Mouse (Mus musculus) bone marrow, adult 2 months (tissue): ENCODE measurements around the gene Phf13. TPM values are rescaled to one million over a fixed set of nuclear protein-coding genes. Genes with fewer than 3 reads are reported as not detected.

ENCODE experiments used
- H3K27ac ChIP-seq: fragments of 200-500 bp; 2 replicates; pipeline ENCODE4 v1.5.1; 2012; ENCODE audit warnings: low read depth, mild to moderate bottlenecking, control low read depth, inconsistent platforms, low read length; ENCODE audit not compliant: control insufficient read depth, poor library complexity, insufficient read depth
- H3K4me1 ChIP-seq: fragments of 200-500 bp; 2 replicates; pipeline ENCODE4 v1.6.1; 2011; ENCODE audit warnings: low read length; ENCODE audit not compliant: control insufficient read depth, insufficient read depth
- H3K4me3 ChIP-seq: fragments of 200-500 bp; replicated peaks from 2 replicates; pipeline ENCODE3; 2011; ENCODE audit warnings: mild to moderate bottlenecking, low read depth, low read length, control low read depth; ENCODE audit not compliant: control insufficient read depth
- CTCF ChIP-seq: fragments of 200-500 bp; IDR thresholded peaks from 2 replicates; pipeline ENCODE4 v1.5.1; 2011; ENCODE audit warnings: low read length, control low read depth; ENCODE audit not compliant: control insufficient read depth, insufficient read depth
- POLR2A ChIP-seq: fragments of 200-500 bp; IDR thresholded peaks from 2 replicates; pipeline ENCODE4 v1.6.1; 2011; ENCODE audit warnings: low read depth, mild to moderate bottlenecking, control low read depth, low read length, borderline replicate concordance; ENCODE audit not compliant: control insufficient read depth
- WGBS: fragments of 180-500 bp; shearing (Covaris S2); methylation state at CpG from one replicate; pipeline ENCODE4 v1.1.7; 2018; 5-methylcytosine and 5-hydroxymethylcytosine counted together
- polyA plus RNA-seq: library from polyadenylated mRNA; stranded (reverse); fragments of >200 nt; gene quantifications from 2 replicates; pipeline ENCODE4 v1.2.4, GENCODE M21; 2011; ENCODE audit warnings: low replicate concordance; ENCODE audit not compliant: missing spikeins, insufficient read depth, insufficient read length

The Phf13 gene
- polyA plus RNA-seq, 1 experiment, result 2.8 TPM

- Histone ChIP-seq H3K4me3 (peak within 1 kb of the TSS; percentile 77), H3K4me1 (no peaks in the 10 kb centered on the region; the same call in 1 of the 2 replicates), H3K27ac (peak within 1 kb of the TSS; percentile 33; the same call in 1 of the 2 replicates)
- TF ChIP-seq CTCF, result no peak
- peak; percentile 34; the same call in 1 of the 2 replicates for TF ChIP-seq POLR2A
- 1% methylated on average over 54 of the region's 54 CpGs for WGBS
Measured at GRCm38 (mm10) chr4:151988342-151989109, 7.5 kb downstream of the Phf13 start, which contains the start of gene Thap3. Gene Thap3, minus strand, starts transcription at chr4:151988997.

DNA sequence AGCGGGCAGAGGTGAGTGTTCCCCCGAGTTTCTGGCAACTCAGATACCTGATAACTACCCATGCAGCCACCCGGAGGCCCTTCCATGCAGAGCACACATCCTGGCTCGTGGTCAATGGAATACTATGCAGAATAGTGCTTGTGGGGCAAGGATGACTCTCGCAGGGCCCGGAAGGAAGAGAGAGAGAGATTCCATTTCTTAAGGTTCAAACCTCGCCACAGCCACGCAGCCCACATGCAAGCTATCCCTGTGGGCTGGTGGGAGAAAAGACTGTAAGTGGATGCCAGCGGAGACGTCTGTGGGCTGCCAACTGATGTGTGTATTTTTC lies 8.1 kb downstream of the Phf13 start:
- Histone ChIP-seq H3K27ac (no peak overlapping the region), H3K4me3 (peak overlapping the region; percentile 77), H3K4me1 (no peaks in the 10 kb centered on the region; the same call in 1 of the 2 replicates)
- TF ChIP-seq POLR2A (no peak), CTCF (no peak)
- WGBS, result 18% methylated on average over 10 of the region's 10 CpGs

- no peak overlapping the region for H3K27ac ChIP-seq
- TF ChIP-seq POLR2A, result no peak
- no peak for TF ChIP-seq CTCF
- no peaks in the 10 kb centered on the region; the same call in 1 of the 2 replicates for H3K4me1 ChIP-seq
- 82% methylated on average over 8 of the region's 8 CpGs for WGBS
- H3K4me3 ChIP-seq, result no peak overlapping the region
Measured at GRCm38 (mm10) chr4:151986650-151987049, 9.4 kb downstream of the Phf13 start.

- H3K4me1 ChIP-seq, result no peaks in the 10 kb centered on the region; the same call in 1 of the 2 replicates
Measured at GRCm38 (mm10) chr4:151985886-151986285, 10.2 kb downstream of the Phf13 start.

GRCm38 (mm10) chr4:151983560-151983959 lies 12.5 kb downstream of the Phf13 start:
- WGBS, result 86% methylated on average over 9 of the region's 9 CpGs
- Histone ChIP-seq H3K4me1 (no peaks in the 10 kb centered on the region; the same call in 1 of the 2 replicates), H3K27ac (no peak overlapping the region), H3K4me3 (no peak overlapping the region)
- no peak for TF ChIP-seq CTCF
- no peak for TF ChIP-seq POLR2A

More at GRCm38 (mm10) chr4:151985886-151986285, 10.2 kb downstream of the Phf13 start:
- 54% methylated on average over 10 of the region's 10 CpGs for WGBS
- Histone ChIP-seq H3K27ac (no peak overlapping the region), H3K4me3 (no peak overlapping the region)
- no peak for TF ChIP-seq CTCF

DNA sequence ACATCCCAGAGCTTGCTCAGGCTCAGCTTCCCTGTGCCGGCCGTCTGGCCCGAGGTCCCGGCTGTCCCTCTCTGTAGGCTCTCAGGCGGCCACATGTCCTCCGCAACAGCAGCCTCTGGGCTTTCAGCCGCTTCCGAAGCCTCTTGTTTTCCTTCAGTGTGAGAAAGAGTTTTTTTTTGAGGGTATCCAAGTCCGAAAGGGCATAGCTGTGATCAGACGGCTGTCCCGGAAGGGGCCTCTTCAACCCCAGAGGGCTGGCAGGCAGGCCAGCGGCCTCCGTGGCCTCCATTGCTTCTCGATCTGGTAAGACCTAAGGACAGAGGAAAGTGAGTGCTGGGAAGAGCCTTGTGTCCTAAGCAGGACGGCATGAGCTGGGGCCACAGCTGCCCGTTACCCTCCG lies 13.0 kb downstream of the Phf13 start:
- no peak overlapping the region for H3K27ac ChIP-seq
- no peak overlapping the region for H3K4me3 ChIP-seq
- TF ChIP-seq CTCF (no peak), POLR2A (no peak)
- H3K4me1 ChIP-seq, result 0 out of 2 replicates have a peak, but pooled peaks cover 1% of the 10 kb centered on the region
- 83% methylated on average over 17 of the region's 17 CpGs for WGBS

DNA sequence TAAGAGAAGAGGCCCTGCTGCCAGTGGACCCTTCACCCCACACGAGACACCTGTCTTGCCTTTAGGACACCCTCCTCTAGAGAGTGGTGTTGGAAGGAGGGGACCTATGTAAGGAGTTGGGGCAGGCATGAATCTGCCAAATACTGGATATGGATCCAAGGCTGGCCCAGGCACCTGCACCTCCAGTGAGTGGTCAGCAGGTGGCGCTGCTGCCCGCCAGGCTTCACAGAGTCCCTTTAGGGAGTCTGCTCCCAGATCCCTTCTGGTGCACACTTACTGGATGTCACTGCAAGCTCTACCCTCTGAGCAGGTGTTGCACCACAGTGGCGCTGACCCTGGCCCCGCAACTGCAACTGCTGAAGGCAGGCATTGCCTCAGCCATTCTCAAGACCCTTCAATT lies 14.7 kb downstream of the Phf13 start:
- TF ChIP-seq CTCF, result peak; percentile 99
- TF ChIP-seq POLR2A, result no peak
- no peak overlapping the region for H3K4me3 ChIP-seq
- H3K4me1 ChIP-seq, result 0 out of 2 replicates have a peak, but pooled peaks cover 2% of the 10 kb centered on the region
- no peak overlapping the region for H3K27ac ChIP-seq
- WGBS, result 10% methylated on average over 5 of the region's 5 CpGs

DNA sequence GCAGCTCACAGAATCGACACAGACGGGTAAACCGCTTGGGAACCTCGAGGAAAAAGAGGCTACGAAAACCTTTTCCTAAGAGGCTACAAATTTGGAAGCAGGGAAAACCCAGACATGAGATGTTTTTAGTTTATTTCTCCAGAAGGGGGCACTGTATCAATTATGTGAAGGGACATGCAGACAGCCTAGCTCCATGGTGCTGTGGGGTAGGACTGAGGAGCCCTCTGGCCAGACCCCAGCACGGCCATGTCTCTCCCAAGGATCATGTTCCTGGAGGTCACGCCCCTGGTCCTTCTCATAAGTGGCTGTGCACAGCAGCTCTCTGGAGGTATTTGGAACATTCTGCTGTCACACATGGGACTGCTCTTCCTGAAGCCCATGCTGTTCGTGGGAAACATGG lies 15.4 kb downstream of the Phf13 start:
- Histone ChIP-seq H3K27ac (no peak overlapping the region), H3K4me3 (no peak overlapping the region), H3K4me1 (0 out of 2 replicates have a peak, but pooled peaks cover 2% of the 10 kb centered on the region)
- TF ChIP-seq POLR2A (no peak), CTCF (no peak)
- WGBS, result 78% methylated on average over 8 of the region's 8 CpGs

DNA sequence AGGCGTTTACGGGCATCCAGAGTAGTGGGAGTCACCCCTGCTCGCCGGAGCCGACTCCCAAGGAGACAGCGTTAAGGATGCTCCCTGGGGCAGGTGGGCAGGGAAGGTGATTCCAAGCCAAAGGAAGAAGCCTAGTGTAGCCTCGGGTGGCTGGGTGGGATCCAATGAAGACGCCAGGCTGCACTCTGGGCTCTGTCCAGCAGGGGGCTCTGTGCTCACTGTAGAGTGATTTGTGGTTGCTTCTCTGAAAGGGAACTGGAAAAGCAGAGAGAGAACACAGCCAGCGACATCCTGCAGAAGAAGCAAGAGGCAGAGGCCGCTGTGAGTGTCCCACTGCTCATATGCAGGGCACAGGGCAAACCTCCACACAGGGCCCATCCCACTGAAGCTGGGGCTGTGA lies 18.3 kb downstream of the Phf13 start:
- TF ChIP-seq CTCF (peak; percentile 86), POLR2A (no peak)
- Histone ChIP-seq H3K4me3 (no peak overlapping the region), H3K27ac (peak overlapping the region; percentile 18; the same call in 1 of the 2 replicates), H3K4me1 (0 out of 2 replicates have a peak, but pooled peaks cover 2% of the 10 kb centered on the region)
- WGBS, result 42% methylated on average over 10 of the region's 10 CpGs
